Mouse (Mus musculus): ENCODE results near the gene Bco2. TPM values are rescaled to one million over a fixed set of nuclear protein-coding genes. Genes with fewer than 3 reads are reported as not detected.

The Bco2 gene
- total RNA-seq, 4 experiments from 2014 or later: 4.1 to 4.8 (median 4.4) TPM

Other genes starting within 250 kb of the Bco2 start
- 100 to 1,000 TPM; 353 to 500 (median 419) TPM for gene Rpl10-ps3, start 210.2 kb downstream of the Bco2 start, total RNA-seq (2022)
- not detected for gene Plet1, start 60.7 kb downstream of the Bco2 start, total RNA-seq (2022)
- 10 to 100 TPM; 28.2 to 31.7 (median 29.5) TPM for gene Pts, start 26.5 kb downstream of the Bco2 start, total RNA-seq (2022)
- gene Il18, start 354 bp downstream of the Bco2 start, total RNA-seq (2022): 10 to 100 TPM; 20.2 to 26.5 (median 25.1) TPM
- not detected for gene Tex12, start 6.1 kb upstream of the Bco2 start, total RNA-seq (2022)
- 100 to 1,000 TPM; 102 to 113 (median 109) TPM for gene Sdhd, start 48.6 kb upstream of the Bco2 start, total RNA-seq (2022)
- 100 to 1,000 TPM; 195 to 210 (median 203) TPM for gene Timm8b, start 48.7 kb upstream of the Bco2 start, total RNA-seq (2022)
- gene Pih1d2, start 62.1 kb upstream of the Bco2 start, total RNA-seq (2022): 1 to 10 TPM; 2.3 to 4.4 (median 3.2) TPM
- 10 to 100 TPM; 19.5 to 20.4 (median 20.2) TPM for gene Nkapd1, start 62.3 kb upstream of the Bco2 start, total RNA-seq (2022)
- gene Dlat, start 104.6 kb upstream of the Bco2 start, total RNA-seq (2022): 100 to 1,000 TPM; 110 to 123 (median 118) TPM
- 10 to 100 TPM; 67.0 to 85.3 (median 71.8) TPM for gene Dixdc1, start 184.3 kb upstream of the Bco2 start, total RNA-seq (2022)
- gene 2310030G06Rik, start 191.4 kb upstream of the Bco2 start, total RNA-seq (2022): 1 to 10 TPM; 2.7 to 3.7 (median 3.1) TPM
- 100 to 1,000 TPM; 157 to 185 (median 170) TPM for gene Cryab, start 196.1 kb upstream of the Bco2 start, total RNA-seq (2022)
- gene Hspb2, start 197.2 kb upstream of the Bco2 start, total RNA-seq (2022): 1 to 10 TPM in 3 of 4 experiments, under 1 TPM in 1; 0.74 to 2.4 (median 1.9) TPM
- gene Fdxacb1, start 213.1 kb upstream of the Bco2 start, total RNA-seq (2022): 1 to 10 TPM; 5.3 to 6.6 (median 5.8) TPM
- gene Alg9, start 219.8 kb upstream of the Bco2 start, total RNA-seq (2022): 10 to 100 TPM; 26.1 to 31.9 (median 29.0) TPM
- gene 1110032A03Rik, start 220.3 kb upstream of the Bco2 start, total RNA-seq (2022): 10 to 100 TPM; 32.3 to 39.7 (median 34.1) TPM